Mouse (Mus musculus) urinary bladder, postnatal 4 days (tissue): ENCODE measurements around the gene Sp6.
A peak's percentile ranks its signal among the peaks of the same experiment; 100 is the strongest.

Experiments used
- DNase-seq, 2 experiments: peaks; one replicate each; pipeline ENCODE4 v3.0.0; 2021 to 2022; ENCODE audit warnings: low spot score in 2 of 2

Gene Sp6

GRCm38 (mm10) chr11:97021873-97022484 is 8.8 kb downstream of the Sp6 start:
- peak; percentile 73 to 78 for DNase-seq

GRCm38 (mm10) chr11:97024977-97025376 is 11.8 kb downstream of the Sp6 start:
- no peak for DNase-seq

- DNase-seq = peak; percentile 80 to 93
Measured at GRCm38 (mm10) chr11:97025721-97026344, 12.6 kb downstream of the Sp6 start.

- DNase-seq = peak; percentile 74 to 76
Measured at GRCm38 (mm10) chr11:97029686-97030417, 16.7 kb downstream of the Sp6 start, which contains the start of gene Scrn2. TSS of gene Scrn2 (plus strand) at chr11:97029938.

GRCm38 (mm10) chr11:97030426-97030825 is 17.2 kb downstream of the Sp6 start:
- DNase-seq = no peak

- no peak for DNase-seq
Measured at GRCm38 (mm10) chr11:97031977-97032376, 18.8 kb downstream of the Sp6 start.

- no peak for DNase-seq
Measured at GRCm38 (mm10) chr11:97032499-97032898, 19.3 kb downstream of the Sp6 start.

- DNase-seq = no peak
Measured at GRCm38 (mm10) chr11:97033781-97034180, 20.6 kb downstream of the Sp6 start.

GRCm38 (mm10) chr11:97036141-97036540 is 22.9 kb downstream of the Sp6 start:
- no peak for DNase-seq

GRCm38 (mm10) chr11:97038881-97039280 is 25.7 kb downstream of the Sp6 start:
- DNase-seq = no peak

- no peak for DNase-seq
Measured at GRCm38 (mm10) chr11:97040301-97041021, 27.3 kb downstream of the Sp6 start.

- peak; percentile 81 to 90 for DNase-seq
Measured at GRCm38 (mm10) chr11:97041022-97041899, 28.1 kb downstream of the Sp6 start, which contains the start of the genes Lrrc46 and Mrpl10. TSS of gene Lrrc46 (minus strand) at chr11:97041407. TSS of gene Mrpl10 (plus strand) at chr11:97041560.

GRCm38 (mm10) chr11:97044902-97045301 is 31.7 kb downstream of the Sp6 start:
- DNase-seq = no peak

GRCm38 (mm10) chr11:97045861-97046260 is 32.7 kb downstream of the Sp6 start:
- DNase-seq = no peak

GRCm38 (mm10) chr11:97048090-97048650 is 35.0 kb downstream of the Sp6 start:
- no peak for DNase-seq

GRCm38 (mm10) chr11:97049492-97050085 is 36.4 kb downstream of the Sp6 start:
- DNase-seq = no peak

- peak; percentile 72 to 79 for DNase-seq
Measured at GRCm38 (mm10) chr11:97050216-97050943, 37.2 kb downstream of the Sp6 start, which contains the start of gene Osbpl7. TSS of gene Osbpl7 (plus strand) at chr11:97050628.

- DNase-seq = no peak
Measured at GRCm38 (mm10) chr11:97050944-97051586, 37.9 kb downstream of the Sp6 start.

GRCm38 (mm10) chr11:97052219-97052646 is 39.0 kb downstream of the Sp6 start:
- DNase-seq = no peak
